Mouse (Mus musculus): ENCODE results near the gene Taf1d.
"Not testable (repeated sequence)": the region's sequence is repeated elsewhere in the genome, so short reads cannot be mapped to it uniquely, and the experiment has no call there.

Taf1d gene

DNA sequence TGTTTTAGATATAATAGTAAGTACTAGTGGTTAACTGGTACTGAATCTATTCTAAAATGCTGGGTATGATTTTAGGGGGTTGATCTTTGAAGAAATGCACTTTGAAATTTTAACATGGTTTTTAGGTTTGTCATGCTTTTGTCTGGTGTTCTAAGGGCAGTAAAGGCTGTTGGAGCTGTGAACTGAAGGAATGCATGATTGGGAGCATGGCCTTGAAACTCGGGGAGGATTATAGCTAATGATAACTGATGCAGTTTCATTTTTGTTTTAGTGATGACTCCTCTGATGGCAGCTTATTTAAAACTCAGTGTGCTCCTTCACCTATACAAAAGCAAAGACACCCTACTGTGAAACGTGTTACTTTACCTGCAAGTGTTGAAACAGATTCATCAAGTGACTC lies 2.2 kb downstream of the Taf1d start:
- no peak for DNase-seq (ENCODE audit: extremely low spot score, low spot score)

DNA sequence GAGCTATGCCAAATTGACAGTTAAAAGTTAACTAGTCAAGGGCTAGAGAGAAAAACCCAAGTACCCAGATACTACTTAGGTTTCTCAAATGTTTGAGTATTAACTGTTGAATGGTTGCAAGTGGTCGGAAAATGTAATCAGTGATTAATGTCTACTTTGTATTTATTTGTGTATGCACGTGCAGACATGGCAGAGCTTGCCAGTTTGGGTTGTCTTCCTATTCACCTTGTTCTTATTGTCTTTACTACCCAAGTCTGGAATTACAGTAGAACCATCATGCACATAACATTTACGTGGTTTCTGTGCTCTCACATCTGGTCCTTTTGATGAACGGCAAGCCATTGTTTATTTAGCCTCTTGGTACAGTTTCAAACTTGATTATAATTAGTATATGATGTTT lies 3.4 kb downstream of the Taf1d start:
- no peak for DNase-seq (ENCODE audit: extremely low spot score, low spot score)

DNA sequence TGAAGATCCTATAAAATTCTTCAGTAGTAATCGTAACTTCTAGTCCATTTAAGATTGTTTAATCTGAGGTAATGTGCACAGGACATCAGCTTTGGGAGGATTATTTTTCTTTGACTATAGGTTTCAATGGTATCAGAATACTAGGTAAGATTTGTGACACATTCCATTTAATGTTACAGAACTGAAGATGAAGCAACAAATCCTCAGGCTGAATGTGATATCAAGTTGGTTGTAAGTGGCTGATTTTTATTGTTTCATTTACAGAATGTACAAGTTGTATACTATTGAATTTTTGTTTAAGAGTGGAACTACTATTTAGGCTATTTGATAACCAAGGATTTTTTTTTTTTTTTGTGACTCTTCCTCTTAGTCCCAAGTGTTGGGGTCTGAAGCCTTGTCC lies 4.2 kb downstream of the Taf1d start:
- DNase-seq (ENCODE audit: extremely low spot score, low spot score) = no peak

DNA sequence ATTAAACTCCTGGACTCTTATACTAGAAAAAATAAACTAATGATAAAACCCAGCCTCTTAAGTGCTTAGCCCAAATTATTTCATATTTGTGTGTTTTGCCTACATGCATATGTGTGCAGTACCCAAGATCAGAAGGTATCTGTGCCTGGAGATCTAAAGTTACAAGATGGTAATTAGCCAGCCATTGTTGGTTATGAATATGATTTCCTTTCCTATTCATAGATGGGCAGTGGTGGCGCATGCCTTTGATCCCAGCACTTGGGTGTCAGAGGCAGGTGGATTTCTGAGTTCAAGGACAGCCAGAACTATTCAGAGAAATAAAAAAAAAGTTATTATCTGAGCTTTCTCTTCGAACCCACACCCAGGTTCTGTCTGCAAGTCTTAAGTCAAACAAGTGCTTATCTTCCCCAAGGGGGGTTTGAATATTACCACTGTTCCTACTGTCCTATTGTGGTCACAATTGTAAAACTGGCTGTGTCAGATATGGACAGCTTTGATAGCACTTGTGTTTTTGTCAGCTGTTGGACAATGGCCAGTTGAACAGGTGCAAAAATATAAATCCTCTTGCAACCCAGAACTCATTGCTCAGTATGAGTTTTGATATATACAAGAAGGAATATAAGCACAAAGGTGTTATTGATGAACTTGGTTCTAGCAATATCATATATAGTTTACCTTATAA lies 6.2 kb downstream of the Taf1d start:
- DNase-seq (ENCODE audit: extremely low spot score, low spot score) = no peak

DNA sequence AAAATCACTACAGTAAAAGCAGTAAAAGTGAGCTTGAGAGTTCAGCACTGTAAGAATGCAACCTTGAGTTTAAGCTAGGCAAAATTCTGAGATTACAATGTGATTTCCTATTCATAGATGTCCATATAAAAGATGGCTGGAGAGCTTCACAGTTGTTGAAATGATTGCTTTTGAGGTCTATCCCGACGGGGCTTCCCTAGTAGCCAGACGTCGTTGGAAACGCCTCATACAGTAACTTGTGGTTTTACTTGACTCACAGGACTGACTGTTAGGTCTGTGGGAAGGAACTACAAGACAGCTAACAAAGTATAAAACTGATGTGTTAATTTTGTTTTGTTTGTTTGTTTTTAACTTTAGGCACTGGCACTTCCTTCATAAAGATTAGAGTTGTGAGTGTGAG lies 7.6 kb downstream of the Taf1d start:
- no peak for DNase-seq (ENCODE audit: extremely low spot score, low spot score)

DNA sequence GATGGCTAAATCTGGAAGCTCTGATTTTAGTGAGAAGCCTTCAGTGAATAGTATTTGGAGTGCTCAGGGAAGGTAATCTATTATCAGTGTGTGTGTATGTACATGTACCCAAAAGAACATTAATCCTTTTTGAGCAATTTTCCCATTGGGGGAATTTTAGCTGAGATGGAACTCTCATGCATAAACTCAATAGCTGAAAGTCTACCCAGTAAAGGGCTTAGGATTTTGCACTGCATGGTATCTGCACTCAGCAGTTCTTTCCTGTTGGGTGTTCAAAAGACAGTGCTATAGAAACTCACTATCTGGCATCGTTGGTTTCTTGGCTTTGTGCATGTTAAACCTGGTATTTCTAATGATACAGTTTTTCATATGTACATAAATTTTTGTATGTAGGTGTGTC lies 8.6 kb downstream of the Taf1d start:
- DNase-seq (ENCODE audit: extremely low spot score, low spot score) = no peak

DNA sequence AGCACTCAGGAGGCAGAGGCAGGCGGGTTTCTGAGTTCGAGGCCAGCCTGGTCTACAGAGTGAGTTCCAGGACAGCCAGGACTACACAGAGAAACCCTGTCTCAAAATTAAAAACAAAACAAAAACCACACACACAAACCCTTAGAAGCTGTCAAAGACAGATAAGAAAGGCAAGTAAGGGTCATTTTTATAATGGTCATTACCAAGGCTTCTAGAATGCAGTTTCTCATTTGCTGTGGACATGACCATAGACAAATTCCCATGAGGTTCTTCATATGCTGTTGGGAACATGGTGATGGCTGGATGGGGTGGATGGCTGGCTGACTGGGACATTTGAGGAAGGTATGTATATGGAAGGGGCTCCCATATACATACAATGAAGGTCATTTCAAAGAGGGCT lies 10.3 kb downstream of the Taf1d start:
- not testable (repeated sequence) for DNase-seq (ENCODE audit: extremely low spot score, low spot score)

DNA sequence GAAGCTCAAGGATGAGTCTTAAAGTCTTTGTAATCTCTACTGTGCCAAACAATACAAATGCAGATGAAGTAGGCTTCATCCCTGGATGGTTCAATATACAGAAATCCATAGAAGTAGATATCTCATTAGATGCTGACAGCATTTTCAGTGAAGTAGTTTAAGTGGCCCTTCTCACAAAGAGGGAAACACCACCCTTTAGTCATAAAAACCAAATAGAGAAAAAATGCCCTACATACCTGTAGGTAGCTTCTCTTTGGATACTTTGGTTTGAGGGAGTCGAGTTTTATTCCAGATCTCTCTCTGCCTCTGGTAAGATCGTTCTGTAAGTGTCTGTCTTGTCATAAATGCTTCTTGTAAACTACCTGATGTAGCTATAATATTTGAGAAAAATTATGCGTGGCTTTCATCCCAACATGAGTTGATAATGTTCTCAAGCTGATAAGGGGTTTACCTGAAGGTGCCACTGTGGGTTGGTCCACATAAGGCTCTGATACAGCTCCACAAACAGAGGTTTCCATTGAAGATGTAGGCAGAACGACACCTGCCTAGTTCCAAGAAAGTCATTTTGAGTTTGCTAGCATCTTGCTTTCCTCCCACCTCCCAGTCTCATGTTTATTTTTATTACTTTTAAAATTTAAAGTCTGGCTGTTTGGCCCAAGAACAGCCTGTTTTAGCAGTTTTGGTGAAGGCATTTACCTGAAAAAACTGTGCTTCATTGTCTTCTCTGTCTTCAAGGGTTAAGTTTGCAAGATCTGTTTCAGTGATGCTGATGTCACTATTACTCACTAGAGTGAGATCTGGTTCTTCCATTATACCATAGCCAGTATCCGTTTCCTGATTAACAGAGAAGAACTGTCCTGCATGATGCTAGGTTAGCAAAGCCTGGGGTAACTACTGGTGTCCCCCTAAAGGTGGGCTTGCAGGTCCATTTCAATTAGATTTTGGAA lies 11.5 kb downstream of the Taf1d start:
- DNase-seq (ENCODE audit: extremely low spot score, low spot score) = no peak

DNA sequence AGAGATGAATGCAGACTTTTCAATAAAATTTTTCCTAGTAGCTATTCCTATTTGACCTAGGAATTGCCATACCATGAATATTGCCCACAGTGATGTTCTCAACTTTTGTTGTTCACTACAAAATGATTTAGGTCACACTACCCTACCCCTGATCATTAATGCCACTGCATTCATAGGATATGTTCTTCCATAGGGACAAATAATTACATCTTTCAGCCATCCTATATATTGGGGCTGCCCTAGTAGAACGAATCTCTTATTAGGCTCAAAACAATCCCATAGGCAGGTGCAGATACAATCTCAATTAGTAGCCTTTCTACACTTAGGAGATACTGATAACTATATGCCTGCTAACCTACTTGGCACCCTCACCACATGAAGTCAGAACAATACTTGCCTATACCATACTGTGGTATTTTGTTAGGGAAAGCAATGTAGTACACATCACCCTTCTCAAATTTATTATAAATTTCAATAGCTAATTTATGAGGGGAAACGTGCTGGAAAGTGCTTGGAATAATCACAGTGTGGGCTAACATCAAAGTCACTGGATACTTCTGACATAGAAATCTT lies 12.2 kb downstream of the Taf1d start:
- no peak for DNase-seq (ENCODE audit: extremely low spot score, low spot score)

DNA sequence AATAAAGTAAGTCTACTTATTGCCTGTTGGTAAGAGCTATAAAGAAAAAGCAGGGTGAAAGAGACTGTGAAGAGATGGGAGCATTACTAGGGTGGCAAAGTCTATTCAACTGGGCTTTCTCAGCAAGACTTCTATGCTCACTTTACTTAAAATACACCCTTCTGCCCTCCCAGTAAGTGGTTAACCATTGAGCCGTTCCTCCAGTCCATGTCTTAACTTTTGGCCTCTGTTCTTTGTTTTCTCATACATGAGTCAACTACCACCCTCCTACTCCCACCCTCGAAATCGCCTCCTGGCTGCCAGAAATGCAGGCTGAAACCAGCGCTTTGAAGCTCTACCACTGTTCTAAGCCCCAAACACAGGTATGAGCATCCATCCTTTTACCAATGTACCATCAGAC lies 31.8 kb downstream of the Taf1d start:
- DNase-seq (ENCODE audit: extremely low spot score, low spot score) = no peak

DNA sequence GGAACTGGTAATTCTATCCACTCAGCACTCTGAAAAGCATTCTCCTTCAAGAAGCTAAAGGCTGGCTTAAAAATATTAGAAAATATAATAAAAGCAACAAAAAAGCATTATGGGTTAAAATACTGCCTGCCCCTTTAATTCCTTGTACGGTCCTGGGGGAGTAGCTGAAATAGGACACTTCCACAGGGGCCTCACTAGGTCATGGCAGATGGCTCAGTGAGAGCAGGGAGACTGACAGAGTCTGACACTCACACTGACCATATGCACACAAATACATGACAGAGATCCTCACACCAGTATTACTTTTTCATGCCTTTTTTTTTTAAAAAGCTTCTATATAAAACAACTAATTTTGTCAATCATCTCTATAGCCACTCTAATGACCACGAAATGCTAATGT lies 43.9 kb downstream of the Taf1d start:
- DNase-seq (ENCODE audit: extremely low spot score, low spot score) = no peak

DNA sequence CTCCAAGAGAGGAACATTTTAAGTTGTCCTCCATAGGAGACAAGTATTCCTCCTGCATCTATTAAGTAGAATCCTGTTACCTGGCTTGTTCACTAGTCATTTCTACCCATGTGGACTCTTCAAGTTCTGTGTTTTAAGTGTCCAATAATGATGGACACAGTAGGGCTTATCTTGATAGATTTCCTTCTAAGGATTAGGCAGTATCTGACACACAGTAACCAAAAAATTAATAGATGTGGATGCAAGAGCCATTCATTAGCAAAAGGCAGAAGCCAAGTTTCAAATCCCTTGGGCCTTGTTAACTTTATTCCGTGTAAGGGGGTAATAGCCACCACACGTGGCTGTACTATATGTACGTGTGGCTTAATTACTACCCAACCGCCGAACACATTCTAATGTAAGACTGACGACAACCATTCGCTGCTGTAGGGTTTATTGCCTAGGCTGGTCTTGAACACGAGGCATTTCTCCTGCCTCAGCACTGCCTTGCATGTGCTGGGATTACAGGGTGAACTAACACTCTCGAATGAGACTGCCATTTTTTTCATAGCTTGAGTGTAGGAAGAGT lies 51.0 kb downstream of the Taf1d start:
- no peak for DNase-seq (ENCODE audit: extremely low spot score, low spot score)

DNA sequence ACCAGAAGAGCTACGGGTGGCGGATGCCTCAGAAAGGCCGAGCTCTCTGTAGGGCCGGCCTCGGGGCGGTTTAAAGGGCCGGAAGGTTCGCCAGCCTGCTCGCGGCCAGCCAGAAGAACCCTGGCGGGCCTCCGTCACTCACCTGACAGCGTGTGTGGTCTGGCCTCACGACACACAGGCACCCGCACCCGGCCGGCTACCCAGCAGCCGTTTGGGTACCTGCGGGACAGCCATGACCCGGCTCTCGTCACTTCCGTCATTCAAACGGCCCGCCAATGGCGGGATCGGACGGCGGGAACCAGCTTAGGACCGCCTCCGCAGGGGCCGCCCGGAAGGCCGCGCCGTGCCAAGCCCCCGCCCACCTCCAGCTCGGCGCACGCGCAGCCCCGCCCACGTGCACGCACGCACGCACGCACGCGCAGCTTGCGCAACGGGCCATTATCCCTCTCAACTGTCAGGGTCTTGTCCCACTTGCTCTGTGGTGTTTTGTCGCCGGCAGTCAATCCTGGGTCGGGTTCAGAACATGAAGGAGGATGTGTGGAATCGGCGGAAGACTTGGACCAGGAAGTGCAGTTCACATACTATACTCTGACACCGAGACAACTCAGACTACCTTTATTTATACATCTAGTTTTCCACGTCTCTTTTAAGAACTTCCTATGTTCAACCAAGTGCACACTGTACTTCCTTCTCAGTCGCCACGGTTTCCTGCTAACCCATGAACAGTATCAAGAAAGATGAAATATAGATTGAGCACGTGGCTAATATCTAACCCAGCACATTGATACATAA lies 51.7 kb downstream of the Taf1d start, which contains the start of gene Cep295:
TSS of gene Cep295 (minus strand) at position 305 of the 792 bp plus-strand sequence.
- peak; percentile 96 for DNase-seq (ENCODE audit: extremely low spot score, low spot score)

DNA sequence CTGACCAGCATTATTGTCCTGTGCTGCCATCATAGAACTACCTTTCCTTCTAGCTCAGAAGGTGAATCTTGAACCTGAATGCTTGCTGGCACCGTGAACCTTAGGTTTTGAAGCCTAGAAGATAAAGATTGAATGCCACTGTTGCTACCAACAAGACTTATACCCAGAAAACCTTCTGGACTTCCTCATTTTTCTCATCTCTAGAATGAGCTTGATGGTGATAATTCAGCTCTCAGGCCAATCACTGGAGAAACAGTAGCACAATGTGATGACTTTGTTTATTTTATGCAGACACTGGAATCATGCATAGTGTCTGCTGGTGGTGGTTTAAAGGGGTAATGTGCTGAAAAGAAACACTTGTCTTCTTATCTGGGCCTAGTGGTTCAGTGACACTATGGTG lies 58.8 kb downstream of the Taf1d start:
- no peak for DNase-seq (ENCODE audit: extremely low spot score, low spot score)

DNA sequence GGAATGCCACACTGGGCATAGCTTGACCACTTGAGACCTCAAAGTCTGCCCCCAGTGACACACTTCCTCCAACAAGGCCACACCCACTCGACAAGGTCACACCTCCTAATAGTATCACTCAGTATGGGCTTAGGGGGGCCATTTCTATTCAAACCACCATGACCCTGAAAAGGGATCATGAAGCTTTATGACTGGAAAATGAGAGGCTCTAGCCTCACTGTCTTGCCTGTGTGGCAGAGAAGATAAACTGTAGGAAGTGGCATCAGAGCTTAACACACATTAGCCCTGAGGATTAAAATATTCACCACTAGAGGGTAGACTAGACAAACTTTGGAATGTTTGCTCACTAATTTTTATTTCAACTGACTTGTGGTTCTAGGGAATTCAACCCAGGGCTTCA lies 59.8 kb downstream of the Taf1d start:
- DNase-seq (ENCODE audit: extremely low spot score, low spot score) = no peak

DNA sequence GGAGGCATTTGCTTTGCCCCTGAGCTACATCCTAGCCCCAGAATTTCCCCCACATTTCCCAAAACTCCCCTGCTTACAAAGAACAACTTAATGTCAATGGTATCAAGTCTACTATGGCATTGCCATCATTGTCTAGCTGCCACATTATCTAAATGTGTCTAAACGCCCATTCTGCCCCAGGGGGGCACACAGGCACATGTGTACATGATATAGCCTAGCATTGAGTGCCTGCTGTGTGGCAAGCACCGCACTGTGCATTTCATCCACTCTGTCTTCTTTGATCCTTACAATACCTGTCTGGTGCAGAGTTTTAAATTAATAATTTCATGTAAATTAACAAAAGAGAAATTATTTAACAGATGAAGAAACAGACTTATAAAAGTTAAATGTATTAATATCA lies 60.2 kb downstream of the Taf1d start:
- DNase-seq (ENCODE audit: extremely low spot score, low spot score) = no peak

Data from neural tube, embryonic 10.5 days (tissue).